13 mouse cellular contexts compared by ENCODE assay signal in the genomic region with DNA sequence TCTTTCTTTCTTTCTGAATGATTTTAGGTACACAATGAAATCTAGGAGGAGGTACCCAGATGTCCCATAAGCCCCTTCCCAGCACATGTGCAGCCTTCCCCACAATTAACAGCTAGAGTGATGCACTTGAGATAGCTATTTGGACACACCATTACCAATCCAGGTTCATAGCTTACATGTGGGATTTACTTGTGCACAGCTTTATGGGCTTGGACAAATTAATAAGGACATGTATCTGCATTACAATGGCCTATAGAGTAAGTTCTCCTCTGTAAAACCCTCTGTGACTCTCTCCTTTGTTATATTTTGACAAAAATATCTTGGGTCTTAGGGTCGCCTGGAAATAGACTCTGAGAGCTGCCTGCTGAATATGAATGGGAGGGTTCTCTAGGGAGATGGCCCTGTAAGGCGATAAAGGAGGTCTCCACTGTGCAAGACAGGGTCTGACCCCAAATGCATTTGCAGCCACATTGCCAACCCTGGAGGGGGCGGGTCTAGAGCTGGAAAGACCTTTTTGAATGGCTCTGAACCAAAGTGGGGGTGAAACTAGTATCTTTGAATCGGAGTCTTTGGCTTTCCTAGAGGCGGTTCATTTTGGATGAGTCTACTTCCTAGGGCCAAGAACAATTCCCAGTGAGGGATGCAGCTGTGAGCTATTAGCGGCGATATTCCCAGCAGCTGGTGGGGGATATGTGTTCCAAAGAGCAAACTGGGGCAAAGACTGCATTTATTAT.
DNase-seq lines count a peak whose midpoint lies in the region; ATAC-seq and TF ChIP-seq lines count a peak whose summit lies in the region.
"Had no signal": no experiment of that assay in that cellular context is flagged by ENCODE, and none has a peak within 500 bp of the region (broad histone marks: within the 10 kb centered on the region; RNA-seq: fewer than 3 reads in every experiment).

No protein-coding gene starts in this region.

- H3K9me3 ChIP-seq in hindbrain, embryonic 11.5 days (ENCODE audit: control insufficient read depth, low read length), result no peaks in the 10 kb centered on the region
- no peaks in the 10 kb centered on the region for H3K9me3 ChIP-seq in hindbrain, postnatal 0 days (ENCODE audit: low read length)
- H3K9me3 ChIP-seq in embryonic facial prominence, embryonic 15.5 days (replicated peaks), result no peaks in the 10 kb centered on the region
- H3K9me3 ChIP-seq: heart, embryonic 13.5 days; liver, embryonic 13.5 days; neural tube, embryonic 12.5 days had no signal

- H3K27ac ChIP-seq in hindbrain, embryonic 11.5 days (ENCODE audit: low read depth, low read length), result no peak overlapping the region
- H3K27ac ChIP-seq in hindbrain, postnatal 0 days, result no peak overlapping the region
- no peak overlapping the region for H3K27ac ChIP-seq in embryonic facial prominence, embryonic 15.5 days (replicated peaks)
- H3K27ac ChIP-seq: heart, embryonic 13.5 days; liver, embryonic 13.5 days; macrophage; neural tube, embryonic 12.5 days had no signal

- TF ChIP-seq CTCF in hindbrain, postnatal 0 days (IDR thresholded peaks at IDR 0.05; ENCODE audit: low read depth), result no peak
- TF ChIP-seq CTCF in brain, embryonic 14.5 days (IDR thresholded peaks at IDR 0.05; ENCODE audit: borderline replicate concordance, extremely low read depth, insufficient read depth, insufficient read length), result no peak

- peak; percentile 85 for ATAC-seq in hindbrain, embryonic 11.5 days (ENCODE audit: low FRiP score)
- ATAC-seq in hindbrain, postnatal 0 days, result no peak
- 0 out of 2 replicates have a peak, but pooled peaks have one; percentile 24 for ATAC-seq in embryonic facial prominence, embryonic 15.5 days (ENCODE audit: insufficient number of reproducible peaks, low FRiP score, low TSS enrichment, low read depth)

- no peak overlapping the region for H3K9ac ChIP-seq in hindbrain, embryonic 11.5 days (ENCODE audit: low read depth, low read length)
- no peak overlapping the region for H3K9ac ChIP-seq in hindbrain, postnatal 0 days (replicated peaks; ENCODE audit: low read length)
- H3K9ac ChIP-seq in embryonic facial prominence, embryonic 15.5 days, result no peak overlapping the region
- H3K9ac ChIP-seq: heart, embryonic 13.5 days; liver, embryonic 13.5 days; neural tube, embryonic 12.5 days had no signal

- H3K27me3 ChIP-seq in hindbrain, embryonic 11.5 days (ENCODE audit: control insufficient read depth, insufficient read depth, low read length), result no peaks in the 10 kb centered on the region
- H3K27me3 ChIP-seq in hindbrain, postnatal 0 days (ENCODE audit: insufficient read depth, low read length), result no peaks in the 10 kb centered on the region
- no peaks in the 10 kb centered on the region for H3K27me3 ChIP-seq in embryonic facial prominence, embryonic 15.5 days
- H3K27me3 ChIP-seq: heart, embryonic 13.5 days; liver, embryonic 13.5 days; neural tube, embryonic 12.5 days had no signal

- no peaks in the 10 kb centered on the region for H3K36me3 ChIP-seq in hindbrain, embryonic 11.5 days (ENCODE audit: control insufficient read depth, insufficient read depth, low read length)
- H3K36me3 ChIP-seq in hindbrain, postnatal 0 days (ENCODE audit: insufficient read depth, low read length), result no peaks in the 10 kb centered on the region
- no peaks in the 10 kb centered on the region for H3K36me3 ChIP-seq in embryonic facial prominence, embryonic 15.5 days
- H3K36me3 ChIP-seq: heart, embryonic 13.5 days; liver, embryonic 13.5 days; neural tube, embryonic 12.5 days had no signal

- peak; percentile 44 for DNase-seq in hindbrain, embryonic 11.5 days (ENCODE audit: low spot score)
- DNase-seq in hindbrain, postnatal 0 days (ENCODE audit: low spot score), result no peak
- DNase-seq in brain, embryonic 14.5 days (ENCODE audit: low read depth), result peak; percentile 67
- DNase-seq in heart, postnatal 4 days, result peak; percentile 35
- no peak for DNase-seq in adrenal gland, postnatal 36 days
- no peak for DNase-seq in left cerebral cortex, adult 18-20 months (ENCODE audit: low spot score in 2 of 2)
- DNase-seq: liver, embryonic 13.5 days; right cerebral cortex, postnatal 25 days; thymus, adult 2 months had no signal

- 27% methylated on average over 7 of the region's 7 CpGs for WGBS in hindbrain, embryonic 11.5 days
- WGBS in hindbrain, postnatal 0 days, result 23% methylated on average over 7 of the region's 7 CpGs
- WGBS in embryonic facial prominence, embryonic 15.5 days, result 34% methylated on average over 7 of the region's 7 CpGs

- H3K4me1 ChIP-seq in hindbrain, embryonic 11.5 days (replicated peaks; ENCODE audit: control insufficient read depth, insufficient read depth, low read length), result 0 out of 2 replicates have a peak, but pooled peaks cover 3% of the 10 kb centered on the region
- no peaks in the 10 kb centered on the region for H3K4me1 ChIP-seq in hindbrain, postnatal 0 days (ENCODE audit: insufficient read depth, low read length)
- peaks cover 3% of the 10 kb centered on the region; the same call in 1 of the 2 replicates for H3K4me1 ChIP-seq in embryonic facial prominence, embryonic 15.5 days
- H3K4me1 ChIP-seq: liver, embryonic 13.5 days had no signal

- H3K4me2 ChIP-seq in hindbrain, embryonic 11.5 days (replicated peaks; ENCODE audit: low read depth, low read length), result no peak overlapping the region
- no peak overlapping the region for H3K4me2 ChIP-seq in hindbrain, postnatal 0 days (ENCODE audit: low read depth, low read length)
- H3K4me2 ChIP-seq in embryonic facial prominence, embryonic 15.5 days (replicated peaks), result no peak overlapping the region
- H3K4me2 ChIP-seq: heart, embryonic 13.5 days; liver, embryonic 13.5 days; neural tube, embryonic 12.5 days had no signal

- no peak overlapping the region for H3K4me3 ChIP-seq in hindbrain, embryonic 11.5 days (ENCODE audit: low read depth, low read length)
- H3K4me3 ChIP-seq in hindbrain, postnatal 0 days (ENCODE audit: low read length), result no peak overlapping the region
- no peak overlapping the region for H3K4me3 ChIP-seq in embryonic facial prominence, embryonic 15.5 days (replicated peaks)
- H3K4me3 ChIP-seq: heart, embryonic 13.5 days; liver, embryonic 13.5 days; neural tube, embryonic 12.5 days had no signal

- no peak for TF ChIP-seq POLR2A in brain, embryonic 14.5 days (IDR thresholded peaks at IDR 0.05; ENCODE audit: borderline replicate concordance, extremely low read depth, insufficient read depth, insufficient read length, poor library complexity, severe bottlenecking)

Comparison
In these comparisons a context has a peak if more than half of its experiments do, and no peak if none do; other contexts are left out.
1. DNase-seq: peak in hindbrain, embryonic 11.5 days (single experiment), brain, embryonic 14.5 days (single experiment) and heart, postnatal 4 days (single experiment); none in hindbrain, postnatal 0 days (single experiment), adrenal gland, postnatal 36 days (0 of 2) and left cerebral cortex, adult 18-20 months (0 of 2).